Mouse (Mus musculus) adrenal gland, adult 2 months (tissue): ENCODE measurements around the gene Zfp710. TPM values are rescaled to one million over a fixed set of nuclear protein-coding genes. Genes with fewer than 3 reads are reported as not detected.
A peak's percentile ranks its signal among the peaks of the same experiment; 100 is the strongest.
"Not testable (repeated sequence)": the region's sequence is repeated elsewhere in the genome, so short reads cannot be mapped to it uniquely, and the experiment has no call there.

Experiments used
- DNase-seq: peaks from one replicate; pipeline ENCODE4 v3.0.0; 2021
- polyA plus RNA-seq: library from polyadenylated mRNA; depleted of rRNA; stranded (reverse); fragments of >200 nt; gene quantifications from 2 replicates; pipeline ENCODE4 v1.2.3, GENCODE M21; 2012
- total RNA-seq, 2 experiments: library from RNA; stranded (reverse); gene quantifications; 2 replicates each; pipeline ENCODE4 v1.2.3; 2021

Zfp710 gene
- total and polyA plus RNA-seq, 3 experiments = 14.0 to 25.5 (median 24.1) TPM

GRCm38 (mm10) chr7:80111066-80112045, 86.7 kb downstream of the Zfp710 start:
- peak; percentile 37 for DNase-seq

GRCm38 (mm10) chr7:80113989-80114388, 89.4 kb downstream of the Zfp710 start:
- DNase-seq = peak; percentile 38

GRCm38 (mm10) chr7:80114451-80115223, 90.0 kb downstream of the Zfp710 start:
- DNase-seq = peak; percentile 68

- DNase-seq = peak; percentile 97
Measured at GRCm38 (mm10) chr7:80115224-80115590, 90.6 kb downstream of the Zfp710 start, which contains the start of gene Idh2. TSS of gene Idh2 (minus strand) at chr7:80115392.

- peak; percentile 80 for DNase-seq
Measured at GRCm38 (mm10) chr7:80116158-80116557, 91.5 kb downstream of the Zfp710 start.

- DNase-seq = peak; percentile 51
Measured at GRCm38 (mm10) chr7:80119198-80119597, 94.6 kb downstream of the Zfp710 start.

GRCm38 (mm10) chr7:80121083-80121482, 96.5 kb downstream of the Zfp710 start:
- DNase-seq = no peak

- DNase-seq = no peak
Measured at GRCm38 (mm10) chr7:80123115-80123514, 98.5 kb downstream of the Zfp710 start.

- DNase-seq = no peak
Measured at GRCm38 (mm10) chr7:80123672-80124071, 99.1 kb downstream of the Zfp710 start.

- no peak for DNase-seq
Measured at GRCm38 (mm10) chr7:80129278-80129677, 104.7 kb downstream of the Zfp710 start.

- DNase-seq = peak; percentile 30
Measured at GRCm38 (mm10) chr7:80130344-80131055, 105.9 kb downstream of the Zfp710 start.

GRCm38 (mm10) chr7:80131315-80131714, 106.7 kb downstream of the Zfp710 start:
- DNase-seq = not testable (repeated sequence)

GRCm38 (mm10) chr7:80132541-80132940, 107.9 kb downstream of the Zfp710 start:
- peak; percentile 57 for DNase-seq

GRCm38 (mm10) chr7:80134454-80135172, 110.0 kb downstream of the Zfp710 start:
- peak; percentile 85 for DNase-seq

- DNase-seq = no peak
Measured at GRCm38 (mm10) chr7:80135173-80135532, 110.5 kb downstream of the Zfp710 start.

GRCm38 (mm10) chr7:80138375-80138774, 113.8 kb downstream of the Zfp710 start:
- no peak for DNase-seq

- peak; percentile 81 for DNase-seq
Measured at GRCm38 (mm10) chr7:80140815-80141214, 116.2 kb downstream of the Zfp710 start.
